Mouse (Mus musculus) liver (tissue): ENCODE results near the gene Tmco5b.

Source experiments
- DNase-seq: peaks from one replicate; pipeline ENCODE4 v3.0.0-alpha.2; 2020; ENCODE audit warnings: mixed read lengths

The Tmco5b gene

DNA sequence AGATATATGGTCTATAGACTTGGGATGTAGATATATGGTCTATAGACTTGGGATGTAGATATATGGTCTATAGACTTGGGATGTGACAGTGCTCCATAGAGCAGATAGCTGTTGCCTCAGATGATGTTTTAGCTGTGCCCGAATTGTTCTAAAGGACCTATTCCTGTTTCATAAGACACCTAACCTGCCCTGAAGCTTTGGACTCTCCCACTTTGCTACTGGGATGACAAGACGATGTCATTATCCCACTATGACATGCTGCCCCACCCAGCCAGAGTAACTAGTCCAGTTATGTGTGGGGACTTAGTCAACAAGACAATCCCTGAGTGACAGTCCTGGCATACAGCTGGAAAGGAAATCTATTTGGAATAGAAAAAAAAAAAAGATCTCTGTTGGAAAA, at the start of gene Tmco5b:
Gene Tmco5b (plus strand): TSS at position 301 of the 400 bp plus-strand sequence.
- DNase-seq, result no peak

DNA sequence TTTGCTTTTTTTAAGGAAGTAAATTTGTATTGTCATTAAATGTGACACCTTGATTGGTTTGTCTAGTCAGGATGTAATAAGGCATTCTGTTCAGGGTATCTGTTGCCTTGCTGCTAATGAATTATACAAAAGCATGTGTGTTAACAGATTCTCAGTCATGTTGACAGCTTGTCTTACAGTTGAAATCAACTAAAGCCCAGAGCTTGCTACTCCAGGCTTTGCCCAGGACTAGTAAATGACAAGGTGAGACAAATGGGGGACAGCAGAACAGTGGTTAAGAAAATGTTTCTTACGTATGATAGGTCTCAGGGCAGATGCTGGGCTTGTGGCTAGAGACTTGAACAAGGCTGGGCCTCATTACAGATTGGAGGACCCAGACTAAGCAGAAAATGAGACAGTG, 48.5 kb upstream of the Tmco5b start:
- DNase-seq, result no peak

DNA sequence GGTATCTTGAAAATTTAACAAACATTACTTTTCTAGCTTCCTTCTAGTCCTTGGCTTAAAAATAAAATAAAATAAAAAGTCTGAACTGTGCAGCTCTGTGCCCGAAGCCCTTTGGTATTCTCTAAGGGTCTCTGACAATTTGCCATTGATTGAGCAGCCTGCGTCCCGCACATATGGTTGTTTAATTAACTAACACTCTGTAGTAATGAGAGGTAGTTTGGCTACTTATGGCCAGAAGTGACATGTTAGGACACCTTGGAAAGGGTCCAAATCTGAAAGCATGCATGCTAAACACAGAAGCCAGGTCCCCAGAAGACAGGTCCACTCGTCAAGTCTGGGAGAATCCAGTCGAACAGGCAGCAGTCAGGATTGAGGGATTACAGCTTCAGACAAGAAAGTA, 46.7 kb upstream of the Tmco5b start:
- DNase-seq, result no peak

DNA sequence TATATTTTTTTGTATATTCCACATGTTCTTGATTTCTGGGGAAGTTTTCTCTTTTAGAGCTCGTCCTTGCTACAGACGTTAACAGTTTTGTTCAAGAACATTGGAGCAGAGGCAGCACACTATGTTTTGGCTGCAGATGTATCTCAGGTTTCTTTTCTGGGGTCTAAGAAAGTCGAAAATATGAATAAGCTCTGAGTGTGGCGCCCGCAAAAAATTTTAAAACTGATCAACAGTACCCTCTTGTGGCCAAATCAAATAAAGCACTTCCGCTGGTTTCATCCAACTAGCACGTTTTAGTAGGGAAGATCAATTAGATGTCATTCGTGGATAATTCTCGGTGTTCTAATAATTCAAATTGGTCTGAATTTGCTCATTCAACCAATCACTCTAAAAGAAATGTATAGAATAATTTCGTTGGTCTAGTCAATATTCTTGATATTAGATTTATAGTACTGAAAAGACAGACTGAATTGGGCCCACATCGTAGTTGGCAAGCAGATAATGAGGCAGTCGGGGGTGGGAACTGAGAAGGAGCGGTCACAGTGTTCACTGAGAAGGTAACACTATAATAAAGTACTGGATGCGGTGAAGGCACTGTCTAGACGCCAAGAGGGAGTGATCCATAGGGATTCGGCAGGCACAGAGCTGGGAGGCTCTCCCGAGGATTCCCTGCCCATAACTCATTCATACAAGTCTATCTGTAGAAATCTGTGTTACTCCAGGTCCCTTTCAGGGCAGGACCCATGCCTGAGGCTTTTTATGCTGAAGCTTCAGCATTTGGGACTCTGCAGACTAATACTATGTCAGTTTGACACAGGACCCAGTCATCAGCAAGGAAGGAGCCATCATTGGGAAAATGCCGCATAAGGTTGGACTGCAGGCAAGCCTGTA, 17.1 kb downstream of the Tmco5b start:
- no peak for DNase-seq

DNA sequence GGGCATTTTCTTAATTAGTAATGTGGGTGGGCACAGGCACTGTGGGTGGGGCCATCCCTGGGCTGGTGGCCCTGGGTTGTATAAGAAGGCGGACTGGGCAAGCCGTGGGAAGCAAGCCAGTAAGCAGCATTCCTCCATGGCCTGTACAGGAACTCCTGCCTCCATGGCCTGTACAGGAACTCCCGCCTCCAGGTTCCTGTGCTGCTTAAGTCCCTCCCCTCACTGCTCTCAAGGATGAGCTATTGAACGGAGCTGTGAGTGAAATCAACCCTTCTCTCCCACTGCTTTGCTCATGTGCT, 17.7 kb downstream of the Tmco5b start:
- no peak for DNase-seq

DNA sequence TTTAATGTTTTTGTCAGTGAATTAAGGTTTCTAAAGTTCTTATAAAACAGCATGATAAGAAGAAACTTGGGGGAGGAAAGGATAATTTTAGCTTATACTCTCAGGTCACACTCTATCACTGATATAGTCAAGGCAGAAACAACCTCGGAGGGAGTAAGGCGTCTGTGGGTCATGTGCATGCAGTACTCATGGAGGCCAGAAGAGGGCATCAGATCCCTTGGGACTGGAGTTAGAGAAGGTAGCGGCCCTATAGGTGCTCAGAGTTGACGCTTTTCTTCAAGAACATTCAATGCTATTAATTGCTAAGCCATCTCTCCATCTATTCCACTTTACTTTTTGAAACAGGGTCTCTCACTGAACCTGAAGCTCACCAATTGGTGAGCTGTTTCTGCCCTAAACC, 19.8 kb downstream of the Tmco5b start:
- DNase-seq, result peak; percentile 59

DNA sequence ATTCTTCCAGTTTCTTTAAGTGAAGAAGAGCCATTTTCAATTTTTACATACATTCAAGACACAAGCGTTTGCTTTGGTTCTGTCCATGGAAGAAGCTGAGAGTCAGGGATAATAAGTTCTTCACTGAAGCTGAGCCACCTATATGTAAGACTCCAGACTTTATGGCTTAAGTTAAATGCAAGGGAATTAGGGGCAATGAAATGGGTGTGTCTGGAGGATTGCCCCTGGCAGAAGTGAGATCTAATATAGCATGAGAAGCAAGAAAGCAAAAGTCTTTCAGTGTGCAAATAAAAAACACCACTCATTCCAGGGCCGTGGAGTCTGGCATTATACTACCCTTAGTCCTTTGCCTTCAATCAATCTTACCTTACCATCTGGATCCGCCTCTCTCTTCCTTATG, 25.7 kb downstream of the Tmco5b start:
- DNase-seq, result no peak

DNA sequence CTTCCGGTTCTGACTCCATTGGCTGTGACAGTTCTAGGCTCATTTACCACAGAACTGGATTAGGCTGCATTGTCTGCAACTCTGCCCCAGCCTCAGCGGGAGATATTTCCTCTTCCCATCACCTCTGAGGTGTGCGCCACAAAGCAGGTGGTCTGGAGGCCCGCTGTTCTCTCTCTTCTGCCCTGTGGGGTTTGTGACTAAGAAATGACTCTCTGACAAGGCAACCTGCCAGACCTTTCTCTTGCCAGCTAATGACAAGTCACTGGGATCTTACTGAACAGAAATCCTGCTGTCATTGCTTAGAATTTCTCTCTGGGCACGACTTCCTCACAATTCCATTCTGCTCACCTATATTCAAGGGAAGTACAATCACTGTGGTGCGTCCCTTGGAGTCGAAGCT, 37.5 kb downstream of the Tmco5b start:
- no peak for DNase-seq

DNA sequence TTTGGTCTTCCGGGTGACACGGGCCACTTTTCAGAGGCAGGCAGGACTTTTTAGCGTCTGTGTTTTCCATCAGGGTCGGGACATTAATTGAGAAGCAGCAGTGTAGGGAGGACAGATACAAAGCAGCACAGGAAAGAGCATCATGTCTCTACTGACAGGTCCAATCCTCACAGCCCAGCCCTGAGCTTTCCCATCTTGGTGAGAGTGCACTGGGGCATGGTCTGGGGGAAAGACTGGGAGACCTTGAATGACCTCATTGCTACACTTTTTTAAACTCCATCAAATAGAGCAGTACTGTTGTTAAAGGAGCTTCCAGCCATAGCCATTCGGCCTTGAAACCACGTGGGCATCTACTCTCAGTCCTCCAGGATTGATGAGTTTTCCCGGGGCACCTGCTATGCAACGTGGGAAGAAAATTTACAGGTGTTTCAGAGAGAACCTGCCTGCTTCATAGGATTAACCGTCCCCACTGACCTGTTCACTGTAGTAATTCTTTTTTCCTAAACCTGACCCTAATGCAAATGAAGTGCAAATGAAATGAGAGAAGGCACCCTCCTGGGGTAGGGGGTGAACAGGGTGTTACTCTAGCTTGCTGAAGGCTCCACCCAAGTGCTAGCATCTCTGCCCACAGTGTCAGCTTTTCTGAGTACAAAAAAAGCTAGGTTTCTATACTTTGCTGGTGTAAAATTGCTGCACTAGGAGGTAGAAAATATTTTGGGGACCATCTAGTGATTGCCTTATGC, 48.4 kb downstream of the Tmco5b start:
- no peak for DNase-seq

DNA sequence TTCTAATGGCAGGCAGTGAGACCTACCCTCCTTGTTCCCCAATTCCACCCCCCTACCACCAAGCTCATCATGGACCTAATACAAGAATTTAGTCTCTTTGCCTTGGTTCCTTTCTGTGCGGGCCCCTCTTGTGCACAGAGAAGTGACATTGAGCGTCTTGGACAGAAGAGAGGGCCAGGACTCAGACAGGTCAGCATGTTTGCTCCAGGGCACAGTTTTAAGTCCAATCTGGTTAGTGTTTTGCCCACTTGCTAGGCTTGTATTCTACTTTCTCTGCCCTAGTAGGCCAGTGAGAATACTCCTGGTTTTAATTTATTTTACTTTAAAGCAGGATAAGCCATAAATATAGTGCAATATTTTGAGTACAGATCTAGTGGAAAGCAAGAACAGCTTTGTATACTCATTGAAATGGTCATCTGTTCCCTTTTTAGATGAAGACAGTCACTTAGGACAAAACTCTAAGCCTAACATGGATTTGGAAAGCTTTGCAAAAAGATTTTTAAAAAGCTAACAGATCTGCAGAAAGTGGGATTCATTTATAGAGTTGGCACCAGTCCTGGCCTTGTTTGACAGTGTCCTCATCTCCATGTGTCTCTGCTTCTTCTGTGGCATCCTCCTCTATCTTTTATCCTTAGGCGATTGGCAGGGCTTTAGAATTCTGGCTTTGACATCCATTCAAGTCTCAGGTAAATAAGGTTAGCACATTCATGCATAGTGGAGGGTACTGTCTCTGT, 50.2 kb downstream of the Tmco5b start:
- no peak for DNase-seq

DNA sequence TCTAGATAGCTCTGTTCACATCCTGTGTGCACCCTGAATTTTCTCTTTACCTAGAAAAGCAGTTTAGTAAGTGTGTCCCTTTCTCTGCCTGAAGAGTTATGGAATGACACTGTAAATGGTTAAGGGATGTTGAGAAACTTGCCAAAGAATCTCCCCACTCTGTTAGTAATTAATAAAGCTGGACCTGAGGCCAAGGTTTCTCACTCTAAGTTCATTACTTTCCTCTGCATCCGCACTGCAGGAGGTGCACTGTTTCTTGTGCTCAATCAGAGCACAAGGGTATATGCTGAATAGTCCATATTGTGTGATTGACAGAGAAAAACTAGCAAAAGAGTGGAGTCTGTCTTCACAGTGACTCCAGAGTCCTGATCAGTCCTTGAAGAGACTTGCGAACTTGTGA, 59.0 kb downstream of the Tmco5b start:
- no peak for DNase-seq
